Mouse (Mus musculus) E14TG2a.4 (cell line): ENCODE measurements around the gene Dnmbp.

Experiments
- CTCF ChIP-seq: conservative IDR thresholded peaks from 2 replicates; pipeline ENCODE4 v1.5.1; 2014; ENCODE audit warnings: low read length
- POU5F1 ChIP-seq: IDR thresholded peaks from 2 replicates; pipeline ENCODE4 v1.6.1; 2014; ENCODE audit warnings: low read length, borderline replicate concordance

DNA sequence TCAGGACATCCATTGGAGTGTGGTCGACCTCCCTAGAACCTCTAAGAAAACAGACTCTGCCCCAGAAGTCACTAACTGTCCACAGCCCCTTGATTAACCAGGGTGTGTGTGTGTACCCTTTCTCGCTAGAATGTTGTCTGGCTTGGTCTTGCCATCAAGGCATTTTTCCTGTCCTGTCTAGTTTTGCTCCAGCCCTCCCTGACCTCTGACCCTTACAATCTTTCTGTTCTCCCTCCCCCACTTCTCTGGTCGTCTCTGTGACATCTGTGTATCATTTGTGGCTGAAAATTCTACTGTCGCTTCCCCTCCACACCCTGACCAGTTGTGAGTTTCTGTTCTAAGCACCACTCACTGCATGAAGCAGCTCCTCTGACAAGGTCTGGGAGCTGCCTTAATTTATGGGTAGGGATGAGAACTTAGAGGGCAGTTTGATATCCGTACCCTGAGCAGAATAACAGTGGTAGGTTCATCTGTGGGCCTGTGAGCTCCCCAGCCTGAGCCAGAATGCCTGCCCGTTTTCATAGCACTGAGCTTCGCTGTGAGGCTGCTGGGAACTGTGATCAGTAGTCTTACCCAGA lies 94.6 kb downstream of the Dnmbp start:
- no peak for TF ChIP-seq CTCF
- TF ChIP-seq POU5F1, result no peak
